Mouse (Mus musculus) gastrocnemius, postnatal 4 days (tissue): ENCODE data around the gene Acsl5. TPM values are rescaled to one million over a fixed set of nuclear protein-coding genes. Genes with fewer than 3 reads are reported as not detected.

Experiments used
- DNase-seq, 2 experiments: peaks; one replicate each; pipeline ENCODE4 v3.0.0; 2021 to 2022; ENCODE audit warnings: low spot score in 2 of 2, mixed read lengths in 2 of 2
- long read RNA-seq, 2 experiments: library from polyadenylated mRNA; stranded (forward); transcript quantifications; one replicate each; pipeline ENCODE4 v2.0.0; 2021
- total RNA-seq, 2 experiments: library from RNA; stranded (reverse); gene quantifications; 2 replicates each; pipeline ENCODE4 v1.2.3; 2021

Acsl5 gene
- total RNA-seq = 10 to 100 TPM; 12.0 to 12.4 TPM
- long read RNA-seq, experiment 1, full-length matches to known transcripts = 24 of 32 reads
- long read RNA-seq, experiment 1, partial matches to known transcripts = 5 of 32 reads
- long read RNA-seq, experiment 1, other reads (novel, unspliced or antisense) = 3 of 32 reads
- long read RNA-seq, experiment 2, full-length matches to known transcripts = 18 of 23 reads
- long read RNA-seq, experiment 2, partial matches to known transcripts = 1 of 23 reads
- long read RNA-seq, experiment 2, other reads (novel, unspliced or antisense) = 4 of 23 reads

DNA sequence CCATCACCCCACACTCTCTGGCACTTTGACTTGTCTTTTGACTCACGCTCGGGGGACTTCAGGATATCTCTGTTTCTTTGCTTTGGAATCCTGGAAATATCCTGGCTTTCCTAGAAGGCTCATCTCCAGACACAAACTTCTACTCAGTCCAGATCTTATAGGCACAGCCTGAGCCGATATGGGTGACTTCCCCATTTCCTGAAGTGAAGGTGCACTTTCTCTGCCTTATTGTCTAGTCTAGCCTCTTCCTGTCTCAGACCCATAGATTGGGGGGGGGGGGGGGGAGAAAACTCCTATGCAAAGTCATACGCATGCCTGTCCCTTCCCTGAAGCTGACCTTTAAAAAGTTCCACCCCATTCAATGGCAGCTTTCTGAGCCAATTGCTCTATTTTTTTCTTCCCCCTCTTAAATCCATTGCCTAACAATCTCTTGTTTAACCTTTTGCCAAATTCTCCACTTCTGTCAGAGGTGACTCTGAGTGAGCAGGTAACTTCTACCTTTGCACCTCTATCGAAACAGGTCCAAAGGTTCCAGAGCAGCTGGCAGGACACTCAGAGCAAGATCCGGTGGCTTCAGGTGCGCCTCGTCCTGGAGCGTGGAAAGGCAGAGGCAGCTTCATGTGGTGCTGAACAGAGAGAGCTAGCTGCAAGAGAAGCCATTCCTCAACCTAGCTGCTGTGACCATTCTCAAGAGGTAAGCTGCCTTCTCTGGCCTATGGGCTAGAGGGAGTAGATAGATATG lies at the start of gene Acsl5:
TSS of gene Acsl5 (plus strand) at position 556 of the 742 bp plus-strand sequence.
- no peak for DNase-seq

- peak in 1 of 2 experiments; percentile 29 for DNase-seq
These were observed 45.1 kb upstream of the Acsl5 start for GRCm38 (mm10) chr19:55206482-55207138.

DNA sequence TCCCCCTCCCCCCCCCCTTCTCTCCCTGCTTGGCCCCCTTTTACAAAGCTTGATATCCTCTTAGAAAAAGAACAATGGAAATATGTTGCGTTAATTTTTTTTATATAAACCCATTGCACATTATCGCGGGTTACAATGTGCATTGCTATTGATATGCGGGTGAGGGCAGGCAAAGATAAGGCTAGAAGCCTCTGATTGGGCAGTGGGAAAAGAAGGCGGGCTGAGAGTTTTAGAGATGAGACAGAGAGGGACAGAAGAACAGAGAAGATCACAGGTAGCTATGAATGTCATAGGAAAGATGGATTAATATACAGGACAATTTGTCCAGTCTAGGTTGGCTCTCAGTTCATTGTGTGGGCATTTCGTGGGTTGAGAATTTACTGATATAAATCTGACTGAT lies 44.5 kb upstream of the Acsl5 start:
- DNase-seq = no peak

DNA sequence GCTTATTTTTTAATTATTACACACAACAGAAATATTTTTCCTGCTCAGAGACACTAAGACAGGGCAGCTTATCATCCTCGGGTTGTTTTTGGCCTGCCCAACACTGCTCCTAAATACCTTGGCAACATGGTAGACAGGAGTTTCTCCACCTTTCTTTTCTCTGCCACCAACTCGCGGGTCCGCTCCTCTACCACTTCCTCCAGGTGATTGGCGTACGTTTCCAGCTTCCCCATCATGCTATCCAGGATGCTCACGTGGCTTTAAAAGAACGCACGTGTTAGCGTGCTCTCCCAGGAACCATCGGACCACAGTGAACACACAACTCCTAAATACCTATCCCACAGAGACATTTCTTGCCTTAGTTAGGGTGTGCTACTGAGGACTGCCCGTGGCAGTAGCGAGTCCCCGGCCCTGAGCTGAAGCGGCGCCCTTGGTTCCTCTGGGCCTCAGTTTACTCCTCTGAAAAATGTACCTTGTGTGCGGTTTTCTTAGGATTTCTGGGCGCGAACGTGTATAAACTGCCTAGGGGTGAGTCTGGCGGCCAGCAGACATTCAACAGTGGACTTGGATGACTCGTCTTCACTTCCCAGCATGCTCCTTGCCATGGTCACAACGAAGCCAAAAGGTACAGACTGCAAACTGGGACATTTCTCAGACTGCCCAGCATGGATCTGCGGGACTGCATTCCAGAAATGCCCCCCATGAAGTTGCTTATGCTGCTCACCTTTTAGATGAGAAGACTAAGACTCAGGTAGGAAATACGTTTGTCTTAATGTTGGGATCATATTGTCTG lies 43.8 kb upstream of the Acsl5 start:
- no peak for DNase-seq

DNA sequence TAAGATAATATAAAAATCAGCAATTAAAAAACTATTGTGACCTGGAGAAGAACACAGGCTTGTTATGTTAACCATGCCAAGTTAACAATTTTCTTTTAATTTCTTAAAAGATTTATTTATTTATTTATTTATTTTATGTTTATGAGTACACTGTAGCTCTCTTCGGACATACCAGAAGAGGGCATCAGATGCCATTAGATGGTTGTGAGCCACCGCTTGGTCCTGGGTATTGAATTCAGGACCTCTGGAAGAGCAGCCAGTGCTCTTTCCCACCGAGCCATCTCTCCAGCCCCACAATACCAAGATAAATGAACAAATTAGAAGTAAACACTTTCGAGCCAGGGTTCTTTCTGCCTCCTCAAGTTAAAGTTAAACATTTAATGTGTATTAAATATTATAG lies 43.1 kb upstream of the Acsl5 start:
- no peak for DNase-seq

DNA sequence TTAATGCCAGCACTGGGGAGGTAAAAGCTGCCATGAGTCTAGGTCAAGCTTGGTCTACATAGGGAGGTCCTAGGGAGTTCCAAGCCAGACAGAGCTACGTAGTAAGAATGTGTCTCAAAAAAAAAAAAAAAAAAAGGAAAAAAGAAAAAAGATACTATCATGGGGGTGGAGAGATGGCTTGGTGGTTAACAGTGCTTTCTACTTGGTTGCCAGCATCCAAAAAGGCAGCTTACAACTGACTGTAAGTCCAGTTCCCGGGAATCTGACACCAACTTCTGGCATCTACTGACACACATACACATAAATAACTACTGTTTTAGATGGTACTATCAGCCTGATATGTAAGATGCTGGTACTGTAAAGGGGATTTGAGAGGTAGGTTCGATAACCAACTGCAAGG lies 42.7 kb upstream of the Acsl5 start:
- DNase-seq = no peak

- DNase-seq = no peak
These were observed 40.0 kb upstream of the Acsl5 start for GRCm38 (mm10) chr19:55211698-55212097.

DNA sequence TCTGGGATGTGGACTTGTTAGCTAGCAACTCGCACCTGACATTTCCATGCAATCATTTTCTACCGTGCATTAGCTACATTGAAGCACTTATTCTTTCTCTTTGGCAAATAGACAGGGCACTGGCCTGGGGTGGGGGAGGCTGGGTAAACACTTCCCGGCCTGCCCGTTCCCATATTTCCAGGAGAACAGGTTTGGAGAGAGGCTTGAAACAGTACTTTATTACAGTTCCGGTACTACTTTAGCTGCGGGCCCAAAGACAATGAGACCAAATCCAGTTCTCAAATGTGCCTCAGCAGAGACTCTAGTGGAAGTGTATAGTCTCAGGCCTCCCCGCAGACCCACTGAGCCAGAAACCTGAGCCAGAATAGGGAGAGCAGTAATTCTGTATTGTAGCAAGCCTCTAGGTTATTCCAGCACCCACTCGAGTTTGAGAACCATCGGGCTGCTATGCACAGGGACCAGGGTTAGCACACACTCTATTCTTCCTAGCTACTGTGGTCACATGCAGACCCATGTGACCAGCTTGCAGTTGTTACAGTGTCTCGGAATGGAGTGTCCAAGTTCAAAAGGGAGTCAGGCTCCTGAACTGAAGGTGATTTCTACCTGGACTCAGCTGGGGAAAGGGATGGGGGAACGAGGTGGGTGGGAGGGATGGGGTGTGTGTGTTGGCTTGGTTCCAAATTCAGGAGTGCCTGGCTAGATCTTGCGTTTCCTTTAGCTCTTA lies 38.0 kb upstream of the Acsl5 start:
- no peak for DNase-seq

- no peak for DNase-seq
These were observed 34.9 kb upstream of the Acsl5 start for GRCm38 (mm10) chr19:55216876-55217275.

- no peak for DNase-seq
These were observed 34.4 kb upstream of the Acsl5 start for GRCm38 (mm10) chr19:55217365-55217764.

- DNase-seq = peak; percentile 70 to 84
These were observed 33.5 kb upstream of the Acsl5 start for GRCm38 (mm10) chr19:55218192-55218739.

- no peak for DNase-seq
These were observed 33.0 kb upstream of the Acsl5 start for GRCm38 (mm10) chr19:55218741-55219221.

DNA sequence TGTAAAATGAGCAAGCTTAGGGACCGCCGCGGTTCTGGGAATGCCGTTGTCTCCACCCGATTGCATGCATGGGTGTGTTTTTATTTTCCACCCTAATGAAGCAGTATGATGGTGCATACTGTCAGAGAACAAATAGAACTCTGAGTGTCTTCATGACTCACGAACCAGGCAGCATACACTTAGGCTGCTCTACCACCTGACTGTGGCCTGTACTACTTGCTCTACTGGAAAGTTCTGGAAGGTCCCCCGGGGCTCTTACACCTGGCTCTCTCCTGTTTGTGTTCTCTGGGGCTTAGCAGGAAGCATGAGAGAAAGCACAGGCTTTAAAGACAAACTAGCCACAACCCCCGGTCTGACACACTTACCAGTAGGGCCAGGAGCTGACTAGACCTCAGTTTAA lies 32.4 kb upstream of the Acsl5 start:
- no peak for DNase-seq

- no peak for DNase-seq
These were observed 30.5 kb upstream of the Acsl5 start for GRCm38 (mm10) chr19:55221208-55221607.

DNA sequence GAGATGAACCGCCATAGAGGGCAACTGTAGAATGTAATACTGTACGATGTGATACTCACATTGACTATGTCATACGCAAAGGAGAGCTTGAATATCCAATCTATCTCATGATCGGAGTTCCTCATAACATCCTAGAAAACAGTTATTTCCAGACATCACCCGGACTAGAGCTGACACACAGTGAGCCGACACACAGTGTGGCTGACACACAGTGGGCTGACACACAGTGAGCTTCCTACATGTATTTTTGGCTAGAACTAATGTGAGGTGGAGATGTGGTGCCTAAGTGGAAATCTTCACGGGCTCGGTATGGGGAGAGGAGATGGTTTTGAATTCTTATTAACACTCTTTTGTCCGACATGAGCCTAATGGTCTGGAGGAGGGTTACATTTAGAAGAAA lies 29.5 kb upstream of the Acsl5 start:
- DNase-seq = no peak

DNA sequence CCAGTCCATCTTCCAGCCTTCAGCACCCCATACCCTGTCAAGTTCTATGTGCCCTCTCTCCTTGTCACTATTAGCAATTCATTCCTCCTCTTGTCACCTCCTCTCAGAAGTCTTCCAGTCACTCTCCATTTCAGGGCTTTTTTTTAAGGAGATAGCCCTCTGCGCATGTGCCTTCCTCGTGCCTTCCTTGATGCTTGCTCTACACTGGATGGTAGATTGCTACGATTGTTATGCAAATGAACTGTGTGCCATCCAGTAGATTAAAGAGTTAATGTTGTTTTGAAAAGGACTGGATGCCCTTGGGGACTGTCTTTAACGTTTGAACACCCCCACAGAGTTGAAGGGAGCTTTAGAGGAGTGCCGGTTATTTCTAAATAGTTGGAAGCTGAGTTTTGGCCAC lies 25.1 kb upstream of the Acsl5 start:
- no peak for DNase-seq

DNA sequence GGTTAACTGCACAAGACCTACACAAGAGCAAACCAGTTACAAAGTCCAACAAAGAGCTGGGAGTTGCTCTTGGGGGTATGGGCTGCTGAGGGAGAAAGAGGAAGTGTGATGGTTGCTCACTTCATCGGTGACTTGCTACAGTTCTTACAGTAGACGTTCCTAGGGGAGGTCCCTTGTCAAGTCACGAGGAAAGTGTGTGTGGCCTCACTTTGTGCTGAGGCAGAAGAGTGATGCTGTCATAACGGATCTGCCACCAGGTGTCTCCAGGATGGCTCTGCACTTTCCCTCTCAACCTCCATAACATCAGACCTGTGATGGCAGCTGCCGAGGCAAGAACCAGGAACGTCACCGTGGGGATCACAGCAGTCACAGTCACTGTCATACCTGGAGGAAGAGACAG lies 24.6 kb upstream of the Acsl5 start:
- DNase-seq = no peak

DNA sequence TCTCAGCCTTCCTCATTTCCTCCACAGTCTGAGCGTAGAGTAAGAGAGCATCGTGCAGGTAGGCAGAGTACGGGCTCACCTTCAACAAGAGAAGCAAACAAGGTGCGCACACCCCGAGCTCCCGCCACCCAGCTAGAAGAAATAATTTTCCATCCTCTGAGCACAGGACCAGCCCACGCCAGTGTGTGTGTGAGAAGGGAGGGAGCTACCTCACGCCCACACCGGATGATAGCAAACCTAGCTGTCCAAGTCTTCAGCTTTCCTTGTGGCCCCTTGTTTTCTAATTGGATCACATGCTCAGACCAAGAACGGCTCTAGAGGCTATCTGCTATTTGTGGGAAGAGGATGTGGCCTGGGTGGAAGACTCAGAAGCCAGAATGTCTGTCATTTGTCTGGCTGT lies 20.7 kb upstream of the Acsl5 start:
- no peak for DNase-seq

DNA sequence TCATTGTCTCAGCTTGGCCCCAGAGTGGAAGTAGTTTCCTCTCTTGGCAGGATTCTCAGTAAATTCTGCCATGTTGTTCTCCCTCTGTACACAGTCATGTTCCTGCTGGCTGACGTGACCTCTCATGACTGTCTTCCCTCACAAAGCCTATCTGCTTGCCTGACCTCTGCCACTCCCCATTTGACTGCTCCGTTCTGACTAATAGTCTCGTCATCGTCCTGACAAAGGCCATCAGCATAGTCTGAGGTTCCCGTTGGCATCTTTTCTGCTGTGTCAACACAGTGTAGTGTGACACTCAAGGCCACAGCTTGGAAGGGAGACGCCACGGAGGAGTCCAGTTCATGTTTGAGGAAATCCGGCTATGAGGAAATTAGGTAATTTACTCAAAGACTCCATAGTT lies 19.6 kb upstream of the Acsl5 start:
- DNase-seq = no peak

GRCm38 (mm10) chr19:55236026-55236425 lies 15.7 kb upstream of the Acsl5 start:
- DNase-seq = no peak
